Mouse (Mus musculus) gastrocnemius, postnatal 4 days (tissue): ENCODE results near the gene Ldlrad3. TPM values are rescaled to one million over a fixed set of nuclear protein-coding genes. Genes with fewer than 3 reads are reported as not detected.

ENCODE experiments used
- DNase-seq, 2 experiments: peaks; one replicate each; pipeline ENCODE4 v3.0.0; 2021 to 2022; ENCODE audit warnings: low spot score in 2 of 2, mixed read lengths in 2 of 2
- total RNA-seq, 2 experiments: library from RNA; stranded (reverse); gene quantifications; 2 replicates each; pipeline ENCODE4 v1.2.3; 2021

Gene Ldlrad3
- total RNA-seq, 2 experiments from 2014 or later, result 26.3 to 27.1 TPM

GRCm38 (mm10) chr2:101909326-101910080, 276.7 kb downstream of the Ldlrad3 start:
- no peak for DNase-seq

- DNase-seq, result no peak
Measured at GRCm38 (mm10) chr2:101908773-101909172, 277.4 kb downstream of the Ldlrad3 start.

GRCm38 (mm10) chr2:101907386-101908022, 278.7 kb downstream of the Ldlrad3 start:
- DNase-seq, result no peak

GRCm38 (mm10) chr2:101906379-101906690, 279.9 kb downstream of the Ldlrad3 start:
- DNase-seq, result no peak

- DNase-seq, result peak; percentile 62 to 77
Measured at GRCm38 (mm10) chr2:101905534-101906378, 280.4 kb downstream of the Ldlrad3 start.

- DNase-seq, result no peak
Measured at GRCm38 (mm10) chr2:101902196-101902595, 284.0 kb downstream of the Ldlrad3 start.

Other genes with a start within 250 kb of the Ldlrad3 start
- 10 to 100 TPM; 41.5 to 43.7 TPM for gene Trim44, start 221.4 kb upstream of the Ldlrad3 start, total RNA-seq